Mouse (Mus musculus) ES-E14 (cell line): ENCODE data around the gene Lrrc8d. TPM values are rescaled to one million over a fixed set of nuclear protein-coding genes. Genes with fewer than 3 reads are reported as not detected.

Source experiments
- DNase-seq: peaks from one replicate; pipeline ENCODE4 v3.0.0-alpha.2; 2013; ENCODE audit warnings: low read depth, low spot score
- H3K27ac ChIP-seq: 2 replicates; pipeline ENCODE4 v1.5.1; 2012; ENCODE audit warnings: low read depth, mild to moderate bottlenecking, low read length, moderate library complexity, mixed read lengths; ENCODE audit not compliant: poor library complexity, insufficient read depth, severe bottlenecking
- H3K36me3 ChIP-seq: 2 replicates; pipeline ENCODE4 v1.6.1; 2012; ENCODE audit warnings: mild to moderate bottlenecking, low read length, moderate library complexity, mixed read lengths; ENCODE audit not compliant: control insufficient read depth, poor library complexity, insufficient read depth, severe bottlenecking
- H3K4me1 ChIP-seq, 2 experiments: fragments of 150-350 bp in 1 of 2; sonication (generic) in 1 of 2; 2 replicates each; pipeline ENCODE4 v1.6.1; 2012; ENCODE audit warnings: low read length in 2 of 2, mild to moderate bottlenecking in 1 of 2, mixed read lengths in 1 of 2; ENCODE audit not compliant: control insufficient read depth in 2 of 2, insufficient read depth in 2 of 2, poor library complexity in 1 of 2
- H3K4me3 ChIP-seq, 2 experiments: fragments of 150-350 bp in 1 of 2; sonication (generic) in 1 of 2; 2 replicates each; pipeline ENCODE4 v1.5.1; 2012; ENCODE audit warnings: low read length in 2 of 2, low read depth in 1 of 2, mild to moderate bottlenecking in 1 of 2, mixed read lengths in 1 of 2; ENCODE audit not compliant: insufficient read depth in 1 of 2, poor library complexity in 1 of 2, severe bottlenecking in 1 of 2
- H3K9ac ChIP-seq: 2 replicates; pipeline ENCODE4 v1.6.1; 2012; ENCODE audit warnings: low read depth, mild to moderate bottlenecking, low read length, mixed read lengths; ENCODE audit not compliant: poor library complexity, insufficient read depth, severe bottlenecking
- H3K9me3 ChIP-seq: fragments of 150-350 bp; sonication (generic); 2 replicates; pipeline ENCODE4 v1.6.1; 2012; ENCODE audit warnings: low read depth, mild to moderate bottlenecking, low read length; ENCODE audit not compliant: control insufficient read depth, insufficient read depth
- CHD2 ChIP-seq: IDR thresholded peaks from 2 replicates; pipeline ENCODE4 v1.6.1; 2014; ENCODE audit warnings: mild to moderate bottlenecking, low read depth, low read length, inconsistent platforms
- HCFC1 ChIP-seq: IDR thresholded peaks from 2 replicates; pipeline ENCODE4 v1.6.1; 2012; ENCODE audit warnings: low read length, inconsistent platforms, borderline replicate concordance; ENCODE audit not compliant: insufficient read depth
- MAFK ChIP-seq: IDR thresholded peaks from 2 replicates; pipeline ENCODE4 v1.6.1; 2014; ENCODE audit warnings: mild to moderate bottlenecking, low read depth, low read length, inconsistent platforms; ENCODE audit not compliant: insufficient read depth
- ZC3H11A ChIP-seq: IDR thresholded peaks from 2 replicates; pipeline ENCODE4 v1.6.1; 2012; ENCODE audit warnings: low read depth, mild to moderate bottlenecking, inconsistent platforms, low read length, borderline replicate concordance
- ZNF384 ChIP-seq: IDR thresholded peaks from 2 replicates; pipeline ENCODE4 v1.6.1; 2012; ENCODE audit warnings: low read depth, low read length, inconsistent platforms
- in situ Hi-C, 2 experiments: fragments of 600-800 bp; cut with MboI; formaldehyde crosslinking; loops; one replicate each; pipeline ENCODE4 v1.15.1; 2025; ENCODE audit warnings: low sequenced_read_pairs in 2 of 2, inconsistent platforms in 1 of 2; ENCODE audit not compliant: unreplicated experiment in 2 of 2
- total RNA-seq: library from RNA; depleted of rRNA; stranded (reverse); fragments of 300-350 nt; gene quantifications from 2 replicates; pipeline ENCODE4 v1.2.3, GENCODE M21; 2012

The Lrrc8d gene
- total RNA-seq, 1 experiment: 23.2 TPM

- Histone ChIP-seq H3K36me3 (peaks cover 2% of the 10 kb centered on the region; the same call in 1 of the 2 replicates), H3K9ac (no peak overlapping the region), H3K9me3 (no peaks in the 10 kb centered on the region), H3K4me3 (no peak overlapping the region), H3K4me1 (peaks cover 2% of the 10 kb centered on the region in 2 experiments; a peak in 1 of 4 replicates), H3K27ac (no peak overlapping the region)
- in situ Hi-C loops: no loop called here
- DNase-seq: no peak
- TF ChIP-seq ZC3H11A (no peak), MAFK (no peak), CHD2 (no peak), ZNF384 (no peak), HCFC1 (no peak)
Measured at GRCm38 (mm10) chr5:105758866-105759265, 59.1 kb downstream of the Lrrc8d start.

- TF ChIP-seq HCFC1: no peak
- TF ChIP-seq CHD2: no peak
- TF ChIP-seq ZNF384: no peak
- no peak for TF ChIP-seq ZC3H11A
- no peak for TF ChIP-seq MAFK
Measured at GRCm38 (mm10) chr5:105761848-105762482, 62.2 kb downstream of the Lrrc8d start.

GRCm38 (mm10) chr5:105764369-105764768 is 64.6 kb downstream of the Lrrc8d start:
- in situ Hi-C loops: no loop called here
- H3K4me1 ChIP-seq: peaks cover 0 to 4% of the 10 kb centered on the region in 2 experiments; a peak in 2 of 4 replicates

More at GRCm38 (mm10) chr5:105761848-105762482, 62.2 kb downstream of the Lrrc8d start:
- no peak for DNase-seq
- H3K36me3 ChIP-seq: peaks cover 8% of the 10 kb centered on the region; the same call in 1 of the 2 replicates
- no peak overlapping the region for H3K27ac ChIP-seq
- no peak overlapping the region for H3K9ac ChIP-seq
- in situ Hi-C loops: no loop called here
- H3K4me1 ChIP-seq: peaks cover 0 to 2% of the 10 kb centered on the region in 2 experiments; a peak in 1 of 4 replicates
- H3K4me3 ChIP-seq: no peak overlapping the region
- H3K9me3 ChIP-seq: no peaks in the 10 kb centered on the region

GRCm38 (mm10) chr5:105765386-105765785 is 65.6 kb downstream of the Lrrc8d start:
- Histone ChIP-seq H3K9me3 (no peaks in the 10 kb centered on the region), H3K36me3 (peaks cover 8% of the 10 kb centered on the region; the same call in 1 of the 2 replicates), H3K27ac (no peak overlapping the region), H3K4me3 (no peak overlapping the region), H3K4me1 (peaks cover 0 to 4% of the 10 kb centered on the region in 2 experiments; a peak in 2 of 4 replicates), H3K9ac (no peak overlapping the region)
- in situ Hi-C loops: no loop called here
- no peak for DNase-seq
- no peak for TF ChIP-seq ZC3H11A
- no peak for TF ChIP-seq ZNF384
- TF ChIP-seq MAFK: no peak
- TF ChIP-seq HCFC1: no peak
- TF ChIP-seq CHD2: no peak

More at GRCm38 (mm10) chr5:105764369-105764768, 64.6 kb downstream of the Lrrc8d start:
- no peak overlapping the region for H3K4me3 ChIP-seq
- no peak overlapping the region for H3K27ac ChIP-seq
- no peak overlapping the region for H3K9ac ChIP-seq
- peaks cover 8% of the 10 kb centered on the region; the same call in 1 of the 2 replicates for H3K36me3 ChIP-seq
- DNase-seq: no peak
- no peak for TF ChIP-seq CHD2
- no peak for TF ChIP-seq ZNF384
- TF ChIP-seq MAFK: no peak
- TF ChIP-seq ZC3H11A: no peak
- TF ChIP-seq HCFC1: no peak
- H3K9me3 ChIP-seq: no peaks in the 10 kb centered on the region
